Mouse (Mus musculus): ENCODE results near the gene Rin1.

DNA sequence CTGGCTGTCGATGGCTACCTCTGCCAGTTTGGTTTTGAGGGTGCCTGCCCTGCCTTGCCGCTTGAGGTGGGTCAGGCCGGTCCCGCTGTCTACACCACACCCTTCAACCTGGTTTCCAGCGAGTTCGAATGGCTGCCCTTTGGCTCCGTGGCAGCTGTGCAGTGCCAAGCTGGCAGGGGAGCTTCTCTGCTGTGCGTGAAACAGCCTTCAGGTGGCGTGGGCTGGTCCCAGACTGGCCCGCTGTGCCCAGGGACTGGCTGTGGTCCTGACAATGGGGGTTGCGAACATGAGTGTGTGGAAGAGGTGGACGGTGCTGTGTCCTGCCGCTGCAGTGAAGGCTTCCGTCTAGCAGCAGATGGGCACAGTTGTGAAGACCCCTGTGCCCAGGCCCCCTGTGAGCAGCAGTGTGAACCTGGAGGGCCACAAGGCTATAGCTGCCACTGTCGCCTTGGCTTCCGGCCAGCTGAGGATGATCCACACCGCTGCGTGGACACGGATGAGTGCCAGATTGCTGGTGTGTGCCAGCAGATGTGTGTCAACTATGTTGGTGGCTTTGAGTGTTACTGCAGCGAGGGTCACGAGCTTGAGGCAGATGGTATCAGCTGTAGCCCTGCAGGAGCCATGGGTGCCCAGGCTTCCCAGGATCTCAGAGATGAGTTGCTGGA is 18.4 kb downstream of the Rin1 start:
- TF ChIP-seq HCFC1 (IDR thresholded peaks at IDR 0.05; ENCODE audit: borderline replicate concordance, insufficient read depth, low read length) (no peak), ZNF384 (IDR thresholded peaks at IDR 0.05; ENCODE audit: low read depth, low read length) (no peak)

All from ES-E14 (cell line).